Mouse (Mus musculus): ENCODE measurements around the gene Urb2.

DNA sequence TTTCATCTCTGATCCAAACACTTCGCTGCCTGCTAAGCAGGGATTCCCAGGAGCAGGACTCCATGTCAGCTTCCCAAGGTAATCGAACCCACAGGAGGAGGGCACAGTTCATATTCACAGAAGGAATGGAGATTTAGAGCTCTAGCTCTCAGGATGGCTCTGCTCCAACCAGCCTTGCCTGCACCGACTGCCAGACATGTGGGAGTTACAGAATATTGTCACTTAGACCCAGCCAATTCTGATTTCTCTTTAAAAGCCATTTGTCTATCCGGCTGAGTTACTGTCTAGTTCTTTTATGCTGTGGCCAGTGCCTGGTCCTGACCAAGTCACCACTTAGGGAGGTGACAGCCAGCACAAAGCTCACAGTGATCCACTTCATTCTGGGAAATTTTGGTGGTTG lies 39.6 kb upstream of the Urb2 start:
- TF ChIP-seq EP300 (IDR thresholded peaks at IDR 0.05; ENCODE audit: low read depth) (no peak), CTCF (IDR thresholded peaks at IDR 0.05; ENCODE audit: low read depth) (no peak)
